Mouse (Mus musculus): ENCODE results near the gene Cdkal1. TPM values are rescaled to one million over a fixed set of nuclear protein-coding genes. Genes with fewer than 3 reads are reported as not detected.

The Cdkal1 gene
- polyA plus RNA-seq, 1 experiment from 2014 or later: 30.4 TPM

GRCm38 (mm10) chr13:29550203-29550602 lies 305.3 kb downstream of the Cdkal1 start:
- 87% methylated on average over 6 of the region's 6 CpGs for WGBS
- Histone ChIP-seq H3K4me2 (replicated peaks) (no peak overlapping the region), H3K4me1 (replicated peaks) (no peaks in the 10 kb centered on the region), H3K27me3 (replicated peaks) (no peaks in the 10 kb centered on the region), H3K9me3 (no peaks in the 10 kb centered on the region), H3K9ac (no peak overlapping the region), H3K27ac (no peak overlapping the region), H3K4me3 (replicated peaks) (no peak overlapping the region), H3K36me3 (no peaks in the 10 kb centered on the region)
- no peak for ATAC-seq

GRCm38 (mm10) chr13:29549761-29550160 lies 305.7 kb downstream of the Cdkal1 start:
- no peaks in the 10 kb centered on the region for H3K9me3 ChIP-seq
- H3K27ac ChIP-seq: no peak overlapping the region
- ATAC-seq: no peak
- H3K9ac ChIP-seq: no peak overlapping the region
- no peaks in the 10 kb centered on the region for H3K36me3 ChIP-seq
- H3K4me1 ChIP-seq (replicated peaks): no peaks in the 10 kb centered on the region
- H3K27me3 ChIP-seq (replicated peaks): no peaks in the 10 kb centered on the region
- H3K4me2 ChIP-seq (replicated peaks): no peak overlapping the region
- no peak overlapping the region for H3K4me3 ChIP-seq (replicated peaks)
- WGBS: 45% methylated on average over 2 of the region's 2 CpGs

- H3K4me1 ChIP-seq (replicated peaks): no peaks in the 10 kb centered on the region
- no peak overlapping the region for H3K4me3 ChIP-seq (replicated peaks)
- ATAC-seq: no peak
- no peak overlapping the region for H3K27ac ChIP-seq
- H3K4me2 ChIP-seq (replicated peaks): no peak overlapping the region
- H3K9ac ChIP-seq: no peak overlapping the region
- WGBS: 49% methylated on average over 1 of the region's 1 CpGs
- H3K36me3 ChIP-seq: no peaks in the 10 kb centered on the region
- H3K27me3 ChIP-seq (replicated peaks): no peaks in the 10 kb centered on the region
- no peaks in the 10 kb centered on the region for H3K9me3 ChIP-seq
Measured at GRCm38 (mm10) chr13:29537906-29538305, 317.6 kb downstream of the Cdkal1 start.

GRCm38 (mm10) chr13:29533586-29533985 lies 321.9 kb downstream of the Cdkal1 start:
- Histone ChIP-seq H3K4me1 (replicated peaks) (no peaks in the 10 kb centered on the region), H3K9me3 (no peaks in the 10 kb centered on the region), H3K9ac (no peak overlapping the region), H3K4me2 (replicated peaks) (no peak overlapping the region), H3K27me3 (replicated peaks) (no peaks in the 10 kb centered on the region), H3K36me3 (no peaks in the 10 kb centered on the region), H3K4me3 (replicated peaks) (no peak overlapping the region), H3K27ac (no peak overlapping the region)
- 72% methylated on average over 5 of the region's 5 CpGs for WGBS
- no peak for ATAC-seq

GRCm38 (mm10) chr13:29528344-29528743 lies 327.1 kb downstream of the Cdkal1 start:
- Histone ChIP-seq H3K4me2 (replicated peaks) (no peak overlapping the region), H3K27me3 (replicated peaks) (no peaks in the 10 kb centered on the region), H3K36me3 (no peaks in the 10 kb centered on the region), H3K9ac (no peak overlapping the region), H3K4me3 (replicated peaks) (no peak overlapping the region), H3K27ac (no peak overlapping the region), H3K4me1 (replicated peaks) (no peaks in the 10 kb centered on the region), H3K9me3 (no peaks in the 10 kb centered on the region)
- 83% methylated on average over 5 of the region's 5 CpGs for WGBS
- no peak for ATAC-seq

GRCm38 (mm10) chr13:29521321-29521720 lies 334.2 kb downstream of the Cdkal1 start:
- Histone ChIP-seq H3K4me3 (replicated peaks) (no peak overlapping the region), H3K4me2 (replicated peaks) (no peak overlapping the region), H3K27ac (no peak overlapping the region), H3K36me3 (no peaks in the 10 kb centered on the region), H3K27me3 (replicated peaks) (no peaks in the 10 kb centered on the region), H3K4me1 (replicated peaks) (no peaks in the 10 kb centered on the region), H3K9me3 (no peaks in the 10 kb centered on the region), H3K9ac (no peak overlapping the region)
- 87% methylated on average over 4 of the region's 4 CpGs for WGBS
- ATAC-seq: no peak

GRCm38 (mm10) chr13:29514071-29514470 lies 341.4 kb downstream of the Cdkal1 start:
- Histone ChIP-seq H3K4me1 (replicated peaks) (no peaks in the 10 kb centered on the region), H3K9me3 (no peaks in the 10 kb centered on the region), H3K4me3 (replicated peaks) (no peak overlapping the region), H3K27me3 (replicated peaks) (no peaks in the 10 kb centered on the region), H3K36me3 (no peaks in the 10 kb centered on the region), H3K9ac (no peak overlapping the region), H3K4me2 (replicated peaks) (no peak overlapping the region), H3K27ac (no peak overlapping the region)
- 93% methylated on average over 1 of the region's 1 CpGs for WGBS
- no peak for ATAC-seq

- Histone ChIP-seq H3K27ac (no peak overlapping the region), H3K4me2 (replicated peaks) (no peak overlapping the region), H3K4me1 (replicated peaks) (peaks cover 7% of the 10 kb centered on the region; the same call in 1 of the 2 replicates), H3K4me3 (replicated peaks) (no peak overlapping the region), H3K9ac (no peak overlapping the region), H3K9me3 (no peaks in the 10 kb centered on the region), H3K36me3 (no peaks in the 10 kb centered on the region), H3K27me3 (replicated peaks) (no peaks in the 10 kb centered on the region)
- no peak for ATAC-seq
- 49% methylated on average over 4 of the region's 4 CpGs for WGBS
Measured at GRCm38 (mm10) chr13:29504861-29505568, 350.5 kb downstream of the Cdkal1 start.

- Histone ChIP-seq H3K27me3 (replicated peaks) (no peaks in the 10 kb centered on the region), H3K9me3 (no peaks in the 10 kb centered on the region), H3K27ac (no peak overlapping the region), H3K4me2 (replicated peaks) (no peak overlapping the region), H3K9ac (no peak overlapping the region), H3K4me1 (replicated peaks) (peaks cover 7% of the 10 kb centered on the region; the same call in 1 of the 2 replicates), H3K4me3 (replicated peaks) (no peak overlapping the region), H3K36me3 (no peaks in the 10 kb centered on the region)
- peak; percentile 56; the same call in 1 of the 2 replicates for ATAC-seq
- 53% methylated on average over 6 of the region's 6 CpGs for WGBS
Measured at GRCm38 (mm10) chr13:29503147-29504044, 352.1 kb downstream of the Cdkal1 start.

GRCm38 (mm10) chr13:29502481-29503146 lies 352.9 kb downstream of the Cdkal1 start:
- Histone ChIP-seq H3K27ac (no peak overlapping the region), H3K4me3 (replicated peaks) (no peak overlapping the region), H3K4me2 (replicated peaks) (no peak overlapping the region), H3K9ac (no peak overlapping the region), H3K9me3 (no peaks in the 10 kb centered on the region), H3K4me1 (replicated peaks) (peaks cover 7% of the 10 kb centered on the region; the same call in 1 of the 2 replicates), H3K27me3 (replicated peaks) (no peaks in the 10 kb centered on the region), H3K36me3 (no peaks in the 10 kb centered on the region)
- peak; percentile 86 for ATAC-seq
- 42% methylated on average over 5 of the region's 5 CpGs for WGBS

GRCm38 (mm10) chr13:29501173-29501572 lies 354.3 kb downstream of the Cdkal1 start:
- Histone ChIP-seq H3K27ac (no peak overlapping the region), H3K27me3 (replicated peaks) (no peaks in the 10 kb centered on the region), H3K9ac (no peak overlapping the region), H3K36me3 (no peaks in the 10 kb centered on the region), H3K4me1 (replicated peaks) (peaks cover 7% of the 10 kb centered on the region; the same call in 1 of the 2 replicates), H3K4me3 (replicated peaks) (no peak overlapping the region), H3K4me2 (replicated peaks) (no peak overlapping the region), H3K9me3 (no peaks in the 10 kb centered on the region)
- ATAC-seq: no peak
- WGBS: 69% methylated on average over 2 of the region's 2 CpGs

- H3K4me1 ChIP-seq (replicated peaks): peaks cover 7% of the 10 kb centered on the region; the same call in 1 of the 2 replicates
- H3K27ac ChIP-seq: no peak overlapping the region
- no peak overlapping the region for H3K4me2 ChIP-seq (replicated peaks)
- no peak for ATAC-seq
- H3K9ac ChIP-seq: no peak overlapping the region
- no peaks in the 10 kb centered on the region for H3K27me3 ChIP-seq (replicated peaks)
- H3K9me3 ChIP-seq: no peaks in the 10 kb centered on the region
- no peaks in the 10 kb centered on the region for H3K36me3 ChIP-seq
- no peak overlapping the region for H3K4me3 ChIP-seq (replicated peaks)
- 77% methylated on average over 2 of the region's 2 CpGs for WGBS
Measured at GRCm38 (mm10) chr13:29499750-29500149, 355.7 kb downstream of the Cdkal1 start.
